Mouse (Mus musculus): ENCODE data around the gene Gm49388.

The Gm49388 gene

DNA sequence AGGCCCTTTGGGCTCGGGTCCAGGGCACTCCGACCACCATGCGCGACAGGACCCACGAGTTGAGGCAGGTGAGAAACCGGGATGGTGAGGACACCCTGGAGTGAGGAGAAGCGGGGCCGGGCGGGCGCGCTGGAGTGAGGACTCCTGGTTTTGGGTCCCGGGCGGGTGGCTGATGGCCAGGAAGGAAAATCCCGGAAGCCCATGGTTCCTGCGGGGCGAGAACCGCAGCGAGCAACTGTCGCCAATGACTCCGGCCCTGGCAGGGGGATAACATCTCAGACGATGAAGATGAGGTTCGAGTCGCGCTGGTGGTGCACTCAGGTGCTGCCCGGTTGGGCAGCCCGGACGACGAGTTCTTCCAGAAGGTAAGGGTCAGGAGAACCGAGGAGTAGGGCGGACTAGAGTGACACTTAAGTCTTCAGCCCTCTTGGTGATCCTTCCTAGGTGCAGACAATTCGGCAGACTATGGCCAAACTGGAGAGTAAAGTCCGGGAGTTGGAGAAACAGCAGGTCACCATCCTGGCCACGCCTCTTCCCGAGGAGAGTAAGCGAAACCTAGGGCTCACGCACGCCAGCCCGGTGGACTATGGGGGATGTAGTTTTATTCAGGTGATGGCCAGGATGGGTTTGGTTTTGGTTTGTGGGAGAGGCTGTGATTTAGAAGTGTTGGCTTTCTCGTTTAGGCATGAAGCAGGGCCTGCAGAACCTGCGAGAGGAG, 56.8 kb downstream of the Gm49388 start:
- peak; percentile 88 for DNase-seq

DNA sequence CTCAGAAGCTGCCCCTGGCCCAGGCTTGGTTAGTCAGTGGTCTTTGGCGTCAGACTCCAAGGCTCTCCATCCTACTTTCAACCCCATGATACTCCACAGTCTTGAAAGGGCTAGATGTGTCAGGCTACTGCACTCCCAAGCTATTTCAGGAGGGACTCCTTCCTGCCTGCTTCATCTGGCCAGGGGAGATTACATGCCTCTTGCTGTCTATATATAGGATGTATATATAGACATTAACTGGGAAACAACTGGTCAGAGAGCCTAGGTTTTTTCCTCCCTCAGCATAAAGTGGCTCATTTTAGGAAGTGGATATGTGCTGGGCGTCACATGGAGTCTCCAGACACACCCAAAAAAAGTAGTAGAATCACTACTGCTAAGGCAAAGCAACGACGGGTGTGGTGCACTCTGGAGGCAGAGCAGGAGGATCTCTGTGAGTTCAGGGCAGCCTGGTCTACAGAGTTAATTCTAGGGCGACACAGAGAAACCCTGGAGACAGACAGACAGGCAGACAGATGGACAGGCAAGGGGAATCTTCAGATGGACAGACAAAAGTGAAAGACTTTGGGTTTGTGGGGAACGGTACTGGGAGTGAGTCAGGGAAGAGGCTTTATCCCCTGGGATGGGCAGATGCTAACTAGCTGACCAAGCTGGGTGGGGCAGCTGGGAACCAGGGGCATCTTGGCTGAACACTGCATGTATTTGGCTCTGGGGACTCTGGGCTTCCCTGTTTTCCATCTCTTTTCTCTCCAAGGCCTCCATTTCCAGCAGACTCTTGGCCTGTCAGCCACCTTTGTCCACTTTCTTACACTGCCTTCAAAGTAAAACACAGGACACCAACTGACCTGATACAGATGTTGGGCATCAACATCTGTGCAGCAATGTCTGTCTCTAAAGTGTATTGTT, 64.8 kb downstream of the Gm49388 start:
- DNase-seq, result no peak

DNA sequence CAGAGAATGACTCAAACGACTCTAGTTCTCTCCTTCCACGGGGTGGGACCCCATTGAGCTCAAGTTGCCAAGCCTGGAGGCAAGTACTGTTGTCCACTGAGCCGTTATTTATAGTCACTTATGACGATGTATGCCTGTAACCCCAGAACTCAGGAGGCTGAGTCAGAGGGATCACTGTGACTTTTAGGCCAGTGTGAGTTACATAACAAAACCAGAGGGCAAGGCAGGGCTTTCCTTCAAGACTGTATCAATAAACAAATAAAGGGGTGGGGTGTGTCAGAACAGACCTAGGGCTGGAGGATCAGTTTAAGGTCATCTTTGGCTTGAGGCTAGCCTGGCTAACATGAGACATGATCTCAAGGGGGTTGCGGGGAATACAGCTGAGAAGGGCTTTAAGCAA, 65.5 kb downstream of the Gm49388 start:
- no peak for DNase-seq
